Mouse (Mus musculus) mesoderm, embryonic 11.5 days (tissue): ENCODE results near the gene Pdzrn3.

Experiments
- DNase-seq: peaks from one replicate; pipeline ENCODE4 v3.0.0-alpha.2; 2012; ENCODE audit warnings: low read depth, low spot score

Pdzrn3 gene

DNA sequence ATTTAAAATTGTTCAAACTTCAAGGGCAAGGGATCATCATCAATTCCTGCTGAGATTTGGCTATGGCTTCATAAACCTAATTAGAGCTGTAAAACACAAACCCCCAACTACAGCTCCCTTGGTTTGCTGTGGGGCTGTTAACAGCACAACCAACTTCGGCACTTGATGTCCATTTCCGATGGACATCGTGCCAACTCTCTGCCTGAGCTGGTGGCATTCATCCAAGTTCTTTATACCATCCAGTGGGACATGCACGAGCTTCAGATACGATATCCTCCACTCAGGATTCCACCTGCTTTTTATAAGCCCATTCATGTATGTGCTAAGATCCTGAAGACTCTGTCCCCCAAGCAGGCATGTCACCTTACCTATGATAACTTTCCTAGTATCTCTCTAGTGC lies 118.3 kb downstream of the Pdzrn3 start:
- DNase-seq = no peak

DNA sequence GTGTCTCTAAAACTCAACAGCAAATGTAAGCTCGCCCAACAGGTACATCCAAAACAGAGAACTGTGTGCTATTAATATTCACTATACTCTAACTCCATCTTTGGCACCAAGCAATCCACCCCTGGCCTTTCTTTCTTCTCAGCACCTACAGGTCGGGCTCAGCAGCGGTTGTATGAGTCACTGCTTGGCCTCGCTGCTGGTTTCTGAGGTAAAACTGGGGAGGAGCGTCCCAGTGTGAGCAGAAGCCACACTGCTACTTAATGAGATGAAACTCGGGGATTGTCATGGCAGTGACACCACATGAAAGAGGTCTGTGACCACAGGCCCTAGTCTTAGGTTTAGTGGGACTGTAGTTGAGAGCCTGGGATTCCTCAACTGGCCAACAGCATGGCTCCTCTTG lies 120.3 kb downstream of the Pdzrn3 start:
- no peak for DNase-seq

DNA sequence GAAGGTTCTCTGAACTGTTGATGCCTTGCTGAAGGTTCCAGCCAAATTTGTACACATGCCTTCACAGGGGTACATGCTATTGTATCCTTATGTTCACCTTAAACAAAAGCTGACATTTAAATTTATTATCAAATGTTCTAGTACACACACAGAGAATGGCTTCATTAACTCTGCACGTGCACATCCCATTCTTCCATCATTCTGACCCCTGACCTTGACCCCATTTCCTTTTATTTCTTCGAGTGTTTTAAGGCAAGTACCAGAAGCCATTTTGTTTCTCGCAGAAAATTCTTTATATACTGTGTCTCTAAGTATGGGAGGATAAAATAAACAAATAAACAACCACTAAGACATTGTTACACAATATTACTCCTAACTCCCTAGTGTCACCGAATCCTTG lies 123.0 kb downstream of the Pdzrn3 start:
- peak; percentile 73 for DNase-seq

DNA sequence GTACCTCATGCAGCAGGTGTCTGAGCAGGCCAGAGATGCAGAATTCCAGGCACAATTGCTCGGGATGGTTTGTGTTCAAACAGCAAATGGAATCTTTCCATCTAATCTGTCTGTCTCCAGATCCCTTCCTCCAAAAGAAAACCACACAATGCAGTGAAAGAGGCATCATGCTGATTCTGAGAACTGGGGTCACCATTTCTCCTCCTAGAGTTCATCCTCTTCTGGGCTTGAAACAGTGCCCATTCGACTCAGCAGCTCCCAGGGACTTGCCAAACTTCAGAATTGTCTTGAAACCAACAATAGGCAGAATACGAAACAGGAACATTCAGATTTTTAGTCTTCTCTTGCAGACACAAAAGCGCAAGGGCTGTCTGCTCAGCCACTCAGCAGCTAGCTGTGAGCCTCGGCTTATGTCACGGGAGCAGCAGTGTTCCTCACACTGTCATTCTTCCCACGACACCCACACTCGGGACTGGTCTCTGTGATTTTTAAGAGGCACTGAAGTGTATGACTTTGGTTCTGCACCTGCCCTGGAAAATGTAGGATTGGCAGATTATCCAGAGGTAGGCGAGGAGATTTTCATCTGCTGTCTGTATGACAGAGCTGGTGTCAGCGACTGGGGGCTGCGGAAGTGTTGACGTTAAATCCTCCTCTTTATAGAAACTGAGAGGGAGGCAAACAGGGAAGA lies 125.6 kb downstream of the Pdzrn3 start:
- DNase-seq = no peak

DNA sequence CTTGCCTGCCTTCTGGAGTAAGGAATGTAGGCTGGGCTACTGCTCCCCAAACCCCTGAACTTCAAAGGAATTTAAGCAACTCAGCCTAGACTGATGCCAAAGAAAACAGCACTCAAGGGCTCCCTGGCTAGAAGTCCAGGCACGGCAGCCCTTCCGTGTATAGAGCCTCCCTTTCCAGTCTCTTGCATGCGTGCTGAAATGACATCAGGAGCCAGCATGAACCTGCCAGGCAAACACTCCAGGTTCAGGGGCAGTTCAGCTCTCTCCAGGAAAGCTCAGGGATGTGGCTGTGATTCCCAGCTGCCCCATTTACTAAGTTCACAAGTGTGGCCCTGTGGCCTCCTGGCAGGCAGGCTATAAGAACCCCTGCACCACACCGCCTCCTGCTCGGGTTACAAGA lies 126.5 kb downstream of the Pdzrn3 start:
- peak; percentile 65 for DNase-seq

DNA sequence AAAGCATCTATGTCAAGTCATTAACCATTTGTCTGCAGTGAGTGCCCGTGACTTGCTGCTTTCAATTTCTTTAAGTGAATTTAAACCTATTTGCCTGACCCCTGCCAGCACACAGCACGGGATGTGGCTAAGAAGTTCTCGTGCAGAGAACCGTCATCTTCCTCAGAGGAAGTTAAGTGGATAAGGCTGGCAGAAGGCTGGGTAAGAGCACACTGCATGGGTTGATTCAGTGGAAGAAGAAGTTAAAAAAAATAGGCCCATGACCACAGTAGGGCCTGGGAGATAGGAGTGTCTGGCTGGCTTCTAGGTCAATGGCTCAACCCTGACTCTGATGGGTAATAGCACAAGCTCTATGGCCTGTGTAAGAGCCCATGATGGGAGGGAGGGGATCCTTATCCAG lies 131.6 kb downstream of the Pdzrn3 start:
- DNase-seq = no peak

DNA sequence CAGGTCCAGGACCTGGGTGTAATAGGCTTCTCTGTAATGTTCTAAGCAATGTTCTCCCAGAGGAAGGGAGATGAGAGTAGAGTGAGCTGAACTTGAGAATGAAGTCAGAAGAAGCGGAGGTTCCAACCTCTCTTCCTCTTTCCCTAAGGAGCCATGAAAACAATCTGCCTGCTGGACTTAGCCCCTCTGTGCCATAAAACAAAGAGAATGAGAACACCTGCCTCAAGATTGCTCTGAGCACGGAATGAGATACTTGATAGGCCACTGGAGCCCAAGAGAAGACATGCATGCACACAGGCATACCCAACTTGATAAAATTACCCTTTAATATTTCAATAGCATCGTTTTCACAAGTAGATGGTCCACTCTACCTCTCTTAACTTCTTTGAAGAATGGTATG lies 133.3 kb downstream of the Pdzrn3 start:
- no peak for DNase-seq

DNA sequence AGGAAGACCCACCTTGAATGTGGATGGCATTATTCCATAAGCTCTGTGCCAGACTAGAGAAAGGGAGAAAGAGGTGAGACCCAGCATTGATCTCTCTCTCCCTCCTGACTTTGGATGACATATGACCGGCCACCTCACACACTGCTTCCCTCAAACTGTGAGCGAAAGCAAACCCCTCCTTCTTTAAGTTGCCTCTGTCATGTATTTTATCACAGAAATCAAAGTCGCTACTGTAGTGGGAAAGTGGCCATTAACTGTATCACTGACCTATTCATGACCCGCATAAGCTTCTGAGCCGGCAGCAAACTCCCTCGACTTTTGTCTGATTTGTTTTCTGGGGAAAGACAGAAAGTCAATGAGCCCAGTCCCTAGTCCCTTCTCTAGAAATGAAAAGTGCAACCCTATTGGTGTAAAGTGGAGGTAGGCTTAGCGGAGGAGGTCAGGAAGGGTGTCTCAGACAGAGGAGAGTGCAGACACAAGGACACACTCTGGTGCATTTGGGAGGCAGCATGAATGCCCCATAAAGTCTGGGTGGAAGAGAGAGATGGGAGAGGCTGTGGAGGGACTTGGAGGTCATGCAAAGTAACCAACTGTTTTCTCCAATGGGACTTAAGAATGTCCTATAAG lies 134.4 kb downstream of the Pdzrn3 start:
- no peak for DNase-seq

DNA sequence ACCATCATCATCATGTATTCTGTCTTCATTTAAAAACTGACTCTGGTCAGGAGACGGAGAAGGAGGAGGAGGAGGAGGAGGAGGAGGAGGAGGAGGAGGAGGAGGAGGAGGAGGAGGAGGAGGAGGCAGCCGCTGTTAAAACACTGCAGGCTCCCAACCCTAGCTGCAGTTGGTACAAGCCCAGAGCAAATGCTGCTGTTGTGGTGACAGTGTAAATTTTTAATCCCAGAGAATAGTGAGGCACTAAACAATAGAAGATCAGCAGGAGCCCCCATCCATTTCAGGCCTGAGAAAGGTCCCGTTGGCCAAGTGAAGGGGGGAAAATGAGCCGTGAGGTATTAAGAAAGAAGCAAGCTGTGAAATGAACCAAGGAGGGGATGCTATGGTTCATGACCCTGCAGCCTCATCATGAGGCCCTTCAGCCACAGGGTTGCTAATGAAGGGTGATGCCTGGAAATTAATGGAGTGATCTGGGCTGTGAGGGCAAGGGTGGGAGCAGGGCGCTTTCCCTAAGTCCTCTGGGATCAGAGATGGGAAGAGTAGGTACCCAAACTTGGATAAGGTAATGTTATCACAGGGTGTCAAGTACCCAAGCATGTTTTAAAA lies 141.0 kb downstream of the Pdzrn3 start:
- DNase-seq = peak; percentile 57

DNA sequence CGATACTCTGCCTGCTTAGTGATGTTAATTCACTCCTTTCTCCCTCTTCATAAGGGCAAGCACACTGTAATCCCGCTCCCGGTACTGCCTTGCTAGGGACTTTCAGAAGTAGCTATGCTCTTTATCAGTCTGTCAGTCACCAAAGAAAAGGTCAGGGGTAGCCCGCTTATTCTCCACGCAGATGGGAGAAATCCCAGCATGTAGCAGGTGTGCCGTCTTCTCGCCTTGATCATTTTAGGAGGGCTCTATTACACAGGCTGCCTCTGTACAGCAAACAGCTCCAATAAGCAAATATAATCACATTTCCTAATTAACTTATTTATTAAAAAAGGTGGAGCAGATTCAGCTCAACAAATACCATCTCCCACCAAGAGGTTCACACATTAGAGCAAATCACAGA lies 141.5 kb downstream of the Pdzrn3 start:
- DNase-seq = no peak

DNA sequence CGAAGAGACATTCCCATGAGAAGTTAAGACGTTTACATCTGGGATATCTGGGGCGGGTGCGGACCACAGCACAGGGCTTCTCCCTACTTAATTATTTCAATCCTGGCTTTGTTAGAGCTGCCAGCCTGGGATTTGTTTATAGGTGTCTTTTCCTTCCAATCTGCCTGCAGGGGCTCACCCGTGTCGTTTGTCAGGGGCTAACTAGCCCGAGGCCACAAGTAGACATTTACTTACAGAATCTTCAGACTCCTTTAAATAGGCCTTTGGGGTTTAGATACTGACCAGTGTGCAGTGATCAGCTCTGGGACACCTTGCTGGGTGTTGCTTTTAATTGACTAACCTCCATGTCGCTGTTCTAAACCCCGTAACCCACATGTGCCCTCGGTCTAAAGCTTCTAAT lies 143.3 kb downstream of the Pdzrn3 start:
- DNase-seq = no peak

DNA sequence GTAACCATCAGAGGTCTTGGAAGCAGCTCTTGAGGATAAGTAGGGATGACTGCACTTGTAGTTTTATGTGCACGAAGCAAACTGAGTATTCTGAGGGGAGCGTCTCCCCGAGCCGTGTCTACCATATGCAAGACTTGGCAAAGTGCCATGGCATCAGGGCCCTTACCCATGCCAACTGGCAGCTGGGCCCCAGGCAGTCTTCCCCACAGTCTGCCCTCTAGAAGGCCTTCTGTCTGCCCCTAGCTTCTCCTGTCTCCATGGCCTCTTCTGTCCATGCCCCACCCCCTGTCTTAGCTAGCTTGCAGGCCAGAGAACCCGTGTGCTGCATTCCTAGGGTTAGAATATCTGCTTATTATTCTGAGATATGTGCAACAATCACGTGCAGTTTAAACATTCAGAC lies 144.0 kb downstream of the Pdzrn3 start:
- no peak for DNase-seq

DNA sequence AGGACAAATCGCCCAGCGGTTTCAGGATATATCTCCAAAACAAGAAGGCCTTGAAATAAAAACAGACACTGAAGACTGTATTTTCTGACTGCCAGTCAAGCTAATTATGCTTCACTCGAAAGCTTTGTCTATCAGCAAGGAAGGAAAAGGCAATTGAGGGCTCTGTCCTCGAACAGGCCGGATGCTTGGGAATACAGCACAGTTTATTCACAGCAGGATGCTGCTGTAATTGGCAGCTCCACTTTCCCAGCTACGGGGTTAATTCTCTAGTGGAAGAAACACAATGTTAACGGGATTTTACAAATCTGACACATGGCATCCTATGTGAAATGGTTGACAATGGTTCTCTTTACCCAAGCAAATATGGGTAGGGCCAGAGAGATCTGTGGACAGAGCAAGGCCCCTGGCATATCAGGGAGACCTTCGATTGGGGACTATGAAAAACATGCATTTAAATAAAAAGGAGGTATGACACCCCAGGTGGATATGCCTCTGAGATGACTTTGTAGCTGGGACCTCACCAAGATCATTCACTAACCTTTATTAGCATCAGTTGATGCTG lies 150.3 kb downstream of the Pdzrn3 start:
- DNase-seq = no peak

DNA sequence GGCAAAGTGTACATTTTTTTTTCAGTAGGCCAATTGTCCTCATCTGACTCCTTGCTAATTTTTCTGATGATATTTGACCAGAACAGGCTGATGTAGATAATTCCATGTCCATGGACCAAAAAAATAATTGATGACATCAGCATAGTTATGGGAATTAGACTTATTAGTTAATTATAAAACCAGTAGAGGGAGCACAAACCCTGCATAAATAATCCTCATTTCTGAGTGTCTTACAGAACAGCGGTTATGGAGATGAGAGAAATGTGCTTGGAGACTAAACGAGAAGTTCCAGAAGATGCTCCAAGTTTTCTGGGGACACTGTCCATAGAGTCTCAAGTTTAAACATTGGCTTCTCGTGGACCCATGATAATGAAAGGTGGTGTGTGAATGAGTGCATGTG lies 157.4 kb downstream of the Pdzrn3 start:
- DNase-seq = no peak

DNA sequence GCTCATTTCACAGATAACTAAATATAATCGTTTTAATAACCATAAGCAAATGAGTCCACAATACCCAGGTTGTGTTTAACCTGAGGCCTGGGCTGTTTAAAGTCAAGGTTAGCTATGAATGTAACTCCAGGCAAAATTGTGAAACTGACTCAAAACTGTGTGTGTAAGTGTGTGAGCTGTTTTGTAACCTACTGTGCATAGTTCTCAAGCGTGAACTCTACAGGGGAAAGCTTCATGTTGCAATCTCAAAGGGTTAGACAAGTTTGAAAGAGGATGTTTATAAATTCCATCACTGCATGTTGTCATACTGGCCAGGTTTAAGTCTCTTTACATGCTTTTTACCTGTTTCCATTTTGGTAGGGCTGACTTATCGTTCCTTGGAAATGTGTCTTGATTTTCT lies 158.7 kb downstream of the Pdzrn3 start:
- no peak for DNase-seq

DNA sequence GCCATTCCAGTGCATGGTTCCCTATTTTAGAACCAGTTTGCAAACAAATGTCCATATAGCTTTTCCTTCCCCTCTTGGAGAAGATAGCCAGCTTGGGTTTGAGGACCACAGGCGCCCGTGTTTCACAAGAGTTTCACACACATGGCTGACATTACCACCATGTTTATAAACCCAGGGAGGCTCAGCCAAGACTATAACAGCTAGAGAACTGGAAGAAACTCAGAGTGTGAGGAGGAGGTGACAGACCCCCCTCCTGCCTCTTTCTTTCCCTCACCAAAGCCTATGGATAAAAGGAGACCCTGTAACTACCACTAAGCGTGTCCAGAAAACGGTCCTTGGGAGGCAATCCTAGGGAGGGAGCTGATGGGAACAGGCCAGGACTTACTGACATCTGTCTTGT lies 159.5 kb downstream of the Pdzrn3 start:
- DNase-seq = no peak

DNA sequence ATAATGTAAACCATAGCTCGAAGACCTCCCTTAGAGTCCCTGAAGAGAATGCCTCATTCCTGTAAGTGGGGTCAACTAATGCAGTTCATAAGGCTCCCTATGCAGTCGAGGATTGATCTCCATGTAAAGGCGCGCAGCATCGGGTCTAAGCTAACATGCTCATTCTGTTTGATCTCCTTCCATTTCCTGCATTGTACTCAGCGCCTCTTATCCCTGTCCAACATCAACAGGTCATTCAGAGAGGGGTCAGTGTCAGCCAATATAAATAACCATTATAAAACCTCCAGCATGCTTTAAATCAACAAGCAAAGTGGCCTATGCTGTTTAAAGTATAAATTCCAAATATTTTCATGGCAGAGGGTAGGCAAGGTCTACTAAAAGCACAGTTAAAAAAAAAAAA lies 159.9 kb downstream of the Pdzrn3 start:
- DNase-seq = peak; percentile 39

DNA sequence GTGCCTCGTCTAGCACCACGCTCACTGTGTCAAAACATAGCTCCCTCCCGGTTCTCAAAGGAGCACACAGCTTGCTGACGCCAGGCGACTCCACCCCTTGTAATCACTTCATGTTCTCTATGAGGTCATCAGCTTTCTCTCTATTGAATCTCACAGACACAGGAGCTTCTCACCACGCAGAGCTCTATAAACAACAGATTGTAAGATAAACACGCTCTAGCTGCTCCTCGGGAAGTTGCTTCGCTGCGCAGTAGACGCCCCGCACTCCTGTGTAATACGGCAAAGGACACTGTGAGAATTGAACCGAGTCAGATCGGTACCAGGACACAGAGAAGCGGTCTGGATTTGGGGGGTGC lies 162.3 kb downstream of the Pdzrn3 start:
- no peak for DNase-seq

DNA sequence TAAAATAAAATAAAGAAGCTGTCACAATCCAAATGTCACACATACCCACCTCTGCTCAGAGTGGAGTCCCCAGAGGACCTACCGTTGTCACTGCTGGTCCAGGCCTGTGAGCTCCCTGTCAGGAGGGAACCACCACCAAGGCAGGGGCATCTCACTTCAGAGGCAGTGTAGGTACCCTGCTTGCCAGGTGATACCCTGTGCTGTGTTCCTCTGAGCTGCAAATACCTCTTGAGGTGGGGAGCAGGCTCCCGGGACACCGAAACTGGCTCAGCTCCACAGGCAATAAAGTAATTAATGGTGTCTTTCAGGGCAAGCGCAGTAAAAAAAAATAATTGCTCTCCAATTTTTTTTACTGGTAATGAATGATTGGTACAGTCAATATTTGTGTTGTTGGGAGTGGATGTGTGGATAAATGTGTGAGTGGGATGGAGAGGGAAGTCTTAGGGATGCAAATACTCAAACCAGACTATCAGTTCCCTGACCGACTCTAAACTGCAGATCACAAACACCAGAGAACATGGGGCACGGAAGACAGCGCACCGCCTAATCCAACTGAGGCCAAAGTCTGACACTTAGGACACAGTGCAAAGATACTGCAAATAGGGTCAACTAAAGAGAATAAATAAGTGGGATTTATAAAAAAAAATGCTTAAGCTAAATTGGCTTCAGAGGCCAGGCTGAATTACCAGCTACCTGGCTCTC lies 162.8 kb downstream of the Pdzrn3 start:
- DNase-seq = no peak

DNA sequence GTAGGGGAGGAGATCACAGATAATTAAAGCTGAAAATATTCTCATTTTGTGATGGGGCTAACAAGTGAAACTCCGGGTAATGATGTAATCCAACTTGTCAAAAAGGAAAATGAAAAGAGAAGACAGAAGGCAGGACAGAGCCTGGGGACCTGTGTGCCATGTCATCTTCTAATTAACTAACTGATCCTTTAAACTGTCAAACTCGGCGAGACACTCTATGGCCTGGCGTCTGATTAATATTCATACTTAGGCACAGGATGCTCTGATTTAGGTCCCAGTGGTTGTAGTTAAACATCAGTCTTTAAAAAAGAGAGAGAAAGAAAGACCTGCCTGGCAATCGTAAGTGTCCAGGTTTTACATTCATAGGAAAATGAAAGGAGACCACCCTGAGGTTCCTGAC lies 164.6 kb downstream of the Pdzrn3 start:
- DNase-seq = no peak

DNA sequence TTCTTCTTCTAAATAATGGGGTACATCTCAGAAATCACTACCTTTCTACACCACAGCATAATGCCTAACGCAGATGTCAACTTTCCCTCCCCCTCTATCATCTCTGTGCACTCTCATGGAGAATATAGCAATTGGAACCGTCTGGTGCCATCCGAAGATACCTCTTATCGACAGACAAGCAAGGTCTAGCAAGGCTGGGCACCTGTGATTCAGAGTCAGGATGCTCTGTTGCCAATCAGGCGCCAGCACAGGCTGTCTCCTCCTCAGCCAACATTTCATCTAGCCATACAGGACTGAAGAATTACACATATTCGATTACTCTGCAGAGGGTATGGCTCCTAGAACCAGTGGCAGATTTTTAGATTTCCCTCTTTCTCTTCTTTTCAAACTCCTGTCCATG lies 165.6 kb downstream of the Pdzrn3 start:
- no peak for DNase-seq

DNA sequence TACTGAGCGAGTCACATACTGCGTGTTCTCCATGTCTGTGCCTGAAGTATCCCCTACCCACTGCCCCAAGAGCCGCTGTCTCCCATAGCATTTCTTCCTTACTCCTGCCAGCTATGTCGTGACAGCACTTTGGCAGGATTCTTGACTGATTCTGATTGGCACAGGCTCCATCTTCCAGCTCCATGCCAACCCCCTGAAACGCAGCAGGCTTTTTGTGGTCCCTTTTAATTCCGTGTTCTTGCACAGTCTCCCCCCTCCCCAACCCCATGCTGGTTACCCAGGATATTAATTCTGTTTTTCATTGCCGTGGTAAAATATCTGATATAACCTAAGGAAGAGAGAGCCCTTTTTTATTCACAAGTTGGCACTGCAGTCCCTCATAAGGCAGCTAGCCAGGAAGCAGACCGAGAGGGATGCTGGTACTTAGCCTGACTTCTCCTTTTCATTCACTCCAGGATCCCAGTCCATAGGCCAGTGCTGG lies 166.3 kb downstream of the Pdzrn3 start:
- no peak for DNase-seq
